Mouse (Mus musculus) mature B cell (primary cell): ENCODE data around the gene Gfpt1.
"Not testable (repeated sequence)": the region's sequence is repeated elsewhere in the genome, so short reads cannot be mapped to it uniquely, and the experiment has no call there.

Source experiments
- in situ Hi-C: fragments of 300-500 bp; cut with MboI; formaldehyde crosslinking; loops from 2 replicates; pipeline ENCODE4 v1.14.3; 2019

The Gfpt1 gene

DNA sequence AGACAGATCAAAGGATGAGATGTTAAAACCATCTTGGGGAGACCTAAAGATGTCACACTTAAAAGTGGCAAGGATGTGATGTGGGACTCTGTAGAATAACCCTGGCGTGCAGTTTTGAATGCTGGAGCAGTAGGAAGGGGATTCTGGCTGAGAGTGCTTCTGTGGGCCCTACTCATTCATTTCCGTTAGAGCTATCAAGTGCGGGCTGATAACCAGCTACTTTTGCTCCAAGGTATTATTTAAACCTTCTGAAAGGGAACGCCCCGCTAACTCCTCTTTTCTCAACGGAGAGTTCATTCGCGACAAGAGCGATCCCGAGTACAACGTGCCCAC lies 676 bp upstream of the Gfpt1 start:
- in situ Hi-C loops = no loop called here

- in situ Hi-C loops = no loop called here
Measured at GRCm38 (mm10) chr6:87043131-87043516, 478 bp downstream of the Gfpt1 start.

- in situ Hi-C loops = no loop called here
Measured at GRCm38 (mm10) chr6:87044895-87045294, 2.2 kb downstream of the Gfpt1 start.

- in situ Hi-C loops = no loop called here
Measured at GRCm38 (mm10) chr6:87045507-87045906, 2.9 kb downstream of the Gfpt1 start.

DNA sequence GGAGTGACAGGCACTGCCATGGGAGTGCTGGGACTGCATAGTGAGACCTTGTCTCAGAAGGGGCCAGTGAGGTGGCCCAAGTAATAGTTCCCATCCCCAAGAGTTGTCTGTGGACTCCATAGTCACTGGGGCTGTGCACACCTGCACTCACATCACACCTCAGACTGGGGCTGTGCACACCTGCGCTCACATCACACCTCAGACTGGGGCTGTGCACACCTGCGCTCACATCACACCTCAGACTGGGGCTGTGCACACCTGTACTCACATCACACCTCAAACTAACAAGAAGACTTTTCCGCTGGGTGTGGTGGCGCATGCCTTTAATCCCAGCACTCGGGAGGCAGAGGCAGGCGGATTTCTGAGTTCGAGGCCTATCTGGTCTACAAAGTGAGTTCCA lies 6.1 kb downstream of the Gfpt1 start:
- in situ Hi-C loops = not testable (repeated sequence)

DNA sequence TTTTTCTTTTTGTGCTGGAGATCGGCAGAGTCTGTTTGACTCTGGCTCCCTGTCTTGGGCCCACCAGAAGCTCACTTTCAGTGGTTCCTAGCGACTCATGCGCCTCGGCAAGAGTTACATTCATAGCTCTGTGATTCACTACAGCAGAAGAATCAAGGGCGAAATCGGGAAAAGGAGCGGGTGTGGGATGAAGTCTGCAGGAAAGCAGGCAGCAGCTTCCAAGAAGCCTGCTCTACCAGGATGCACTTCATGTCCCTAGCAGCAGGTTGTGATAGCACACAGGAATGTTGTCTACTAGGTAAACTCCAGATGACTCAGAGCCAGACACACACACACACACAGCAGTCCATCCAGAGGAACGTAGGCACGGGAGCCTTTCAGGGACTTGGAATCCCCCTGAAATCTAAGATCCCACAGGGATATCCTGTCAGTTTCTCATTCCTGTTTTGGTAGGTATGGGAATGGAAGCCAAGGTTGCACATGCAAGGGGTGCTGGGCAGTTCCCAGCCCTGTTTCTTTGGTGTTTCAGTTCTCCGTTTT lies 9.3 kb downstream of the Gfpt1 start:
- in situ Hi-C loops = no loop called here

GRCm38 (mm10) chr6:87054193-87054592 lies 11.5 kb downstream of the Gfpt1 start:
- in situ Hi-C loops = no loop called here

DNA sequence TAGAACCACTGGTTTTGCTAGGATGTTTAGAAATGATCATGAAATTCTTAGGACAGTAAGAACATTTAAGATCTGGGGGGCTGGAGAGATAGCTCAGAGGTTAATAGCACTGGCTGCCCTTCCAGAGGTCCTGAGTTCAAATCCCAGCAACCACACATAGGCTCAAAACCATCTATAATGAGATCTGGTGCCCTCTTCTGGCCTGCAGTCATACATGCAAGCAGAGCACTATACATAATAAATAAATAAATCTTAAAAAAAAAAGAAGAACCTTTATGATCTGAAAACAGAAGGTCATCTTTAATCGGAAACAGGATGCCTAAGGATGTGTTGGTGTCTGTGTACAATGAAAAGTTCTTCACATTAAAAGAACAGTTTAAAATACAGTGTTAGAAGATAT lies 17.1 kb downstream of the Gfpt1 start:
- in situ Hi-C loops = no loop called here

DNA sequence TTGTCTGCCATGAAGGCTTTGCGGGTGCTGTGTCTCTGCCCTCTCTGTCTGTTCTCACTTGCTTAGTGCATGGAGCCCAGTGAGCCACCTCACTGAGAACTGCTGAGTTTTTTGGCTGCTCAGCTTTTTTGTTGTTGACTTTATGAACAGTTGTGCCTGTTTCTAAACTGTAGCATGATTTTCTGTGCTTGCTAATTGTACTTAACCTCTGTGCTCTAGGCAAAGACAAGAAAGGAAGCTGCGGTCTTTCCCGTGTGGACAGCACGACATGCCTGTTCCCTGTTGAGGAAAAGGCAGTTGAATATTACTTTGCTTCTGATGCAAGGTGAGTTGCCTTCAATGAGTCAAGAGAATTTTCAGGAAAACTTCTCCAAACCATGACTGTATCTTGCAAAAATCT lies 20.9 kb downstream of the Gfpt1 start:
- in situ Hi-C loops = no loop called here

GRCm38 (mm10) chr6:87068209-87068608 lies 25.6 kb downstream of the Gfpt1 start:
- in situ Hi-C loops = no loop called here

DNA sequence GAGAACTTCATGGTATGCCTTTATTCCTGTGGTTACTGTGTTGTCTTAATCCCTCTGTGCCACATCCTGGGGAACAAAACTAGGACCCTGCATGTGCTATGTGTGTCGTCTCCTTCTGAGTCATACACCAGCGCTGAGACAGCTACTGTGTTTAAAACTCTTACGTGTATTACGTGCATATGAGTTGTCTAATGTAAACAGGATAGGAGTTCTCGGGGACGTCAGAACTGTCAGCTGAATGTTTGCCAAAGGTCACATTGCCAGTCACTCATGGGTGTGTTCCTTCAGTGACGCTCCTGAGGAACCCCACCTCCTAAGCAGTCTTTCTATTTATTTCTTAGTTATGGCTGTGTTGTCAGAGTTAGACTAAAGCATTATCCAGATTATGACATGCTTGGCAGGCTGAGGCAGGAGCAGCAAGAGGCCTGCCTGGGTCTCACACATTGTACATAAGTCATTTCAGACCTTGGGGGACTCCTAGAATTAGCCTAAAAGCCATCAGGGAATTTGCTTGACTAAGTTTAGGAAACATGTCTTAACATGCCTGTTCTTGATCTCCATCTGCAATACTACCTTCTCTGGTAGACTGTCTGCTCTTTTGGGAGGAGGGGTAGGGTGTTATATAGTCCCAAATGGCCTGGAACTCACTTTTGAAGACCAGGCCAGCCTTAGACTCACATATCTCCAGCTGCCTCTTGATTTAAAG lies 26.7 kb downstream of the Gfpt1 start:
- in situ Hi-C loops = no loop called here

DNA sequence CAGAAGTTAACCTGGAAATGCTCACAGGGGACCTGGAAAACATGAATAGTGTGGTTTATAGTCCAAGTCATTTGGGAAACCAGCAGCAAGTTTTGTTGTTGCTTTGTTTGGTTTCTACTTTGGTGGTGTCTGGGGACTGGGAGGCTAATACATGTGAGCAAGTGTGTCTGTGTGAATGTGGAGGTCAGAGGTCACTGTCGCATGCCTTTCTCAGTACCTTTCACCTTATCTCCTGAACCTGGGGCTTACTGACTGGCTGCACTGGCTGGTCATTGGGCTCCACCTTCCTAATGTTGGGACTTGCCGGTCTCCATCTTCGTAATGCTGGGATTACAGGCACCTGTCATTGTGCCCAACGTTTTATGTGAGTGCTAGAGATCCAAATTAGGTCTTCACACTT lies 28.0 kb downstream of the Gfpt1 start:
- in situ Hi-C loops = no loop called here

DNA sequence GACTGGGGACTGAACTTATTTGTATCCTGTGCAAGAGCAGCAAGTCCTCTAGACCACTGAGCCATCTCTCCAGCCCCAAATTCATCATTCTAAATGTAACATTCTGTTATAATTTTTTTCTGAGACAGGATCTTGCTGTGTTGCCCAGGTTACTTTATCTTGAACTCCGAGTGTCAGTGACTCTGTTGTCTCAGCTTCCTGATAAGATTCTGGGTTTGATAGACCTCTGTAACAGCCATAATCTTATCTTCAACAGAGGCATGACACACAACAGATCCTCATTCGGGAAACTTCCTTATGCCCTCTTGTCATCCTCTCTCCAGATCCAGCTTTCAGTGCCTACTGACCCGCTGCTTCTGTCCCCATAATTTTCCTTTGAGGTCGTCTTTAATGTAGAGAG lies 30.1 kb downstream of the Gfpt1 start:
- in situ Hi-C loops = no loop called here

GRCm38 (mm10) chr6:87075092-87075685 lies 32.5 kb downstream of the Gfpt1 start:
- in situ Hi-C loops = no loop called here

DNA sequence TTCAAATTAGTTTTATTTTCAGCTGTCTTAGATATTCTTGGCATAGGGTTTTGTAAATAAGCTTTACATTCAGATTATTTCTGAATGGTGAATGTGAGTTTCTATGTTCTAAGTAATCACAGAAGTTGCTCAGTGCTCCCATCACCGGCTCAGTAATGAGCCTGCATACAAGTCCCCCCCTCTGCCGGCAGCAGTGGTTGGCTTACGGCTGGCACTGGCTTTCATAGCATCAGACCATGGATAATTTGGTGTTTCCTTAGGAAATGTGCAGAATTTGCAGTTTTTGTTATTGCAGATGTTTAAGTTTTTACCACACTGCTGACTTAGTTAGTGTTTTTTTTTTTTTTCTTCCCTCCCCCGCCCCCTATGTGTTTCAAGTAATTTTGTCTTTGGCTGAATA lies 36.8 kb downstream of the Gfpt1 start:
- in situ Hi-C loops = no loop called here

DNA sequence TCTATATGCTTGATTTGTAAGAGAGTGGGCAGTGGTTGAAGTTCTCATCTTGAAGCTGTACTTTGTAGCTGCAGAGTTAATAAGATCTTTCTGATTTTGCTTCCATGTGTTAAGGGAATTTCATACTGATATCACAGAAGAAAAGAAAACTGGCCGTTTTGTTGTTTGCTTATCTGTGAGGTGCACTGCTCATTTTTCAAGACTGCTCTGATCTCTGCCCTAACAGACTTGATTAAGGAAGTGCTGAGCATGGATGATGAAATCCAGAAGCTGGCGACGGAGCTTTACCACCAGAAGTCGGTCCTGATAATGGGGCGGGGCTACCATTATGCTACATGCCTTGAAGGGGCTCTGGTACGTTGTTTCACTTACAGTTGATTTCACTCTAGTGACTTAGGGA lies 42.4 kb downstream of the Gfpt1 start:
- in situ Hi-C loops = no loop called here

- in situ Hi-C loops = no loop called here
Measured at GRCm38 (mm10) chr6:87088356-87088755, 45.7 kb downstream of the Gfpt1 start.

GRCm38 (mm10) chr6:87090877-87091276 lies 48.2 kb downstream of the Gfpt1 start:
- in situ Hi-C loops = no loop called here

- in situ Hi-C loops = no loop called here
Measured at GRCm38 (mm10) chr6:87092476-87092875, 49.8 kb downstream of the Gfpt1 start.

GRCm38 (mm10) chr6:87093631-87094030 lies 51.0 kb downstream of the Gfpt1 start:
- in situ Hi-C loops = not testable (repeated sequence)

DNA sequence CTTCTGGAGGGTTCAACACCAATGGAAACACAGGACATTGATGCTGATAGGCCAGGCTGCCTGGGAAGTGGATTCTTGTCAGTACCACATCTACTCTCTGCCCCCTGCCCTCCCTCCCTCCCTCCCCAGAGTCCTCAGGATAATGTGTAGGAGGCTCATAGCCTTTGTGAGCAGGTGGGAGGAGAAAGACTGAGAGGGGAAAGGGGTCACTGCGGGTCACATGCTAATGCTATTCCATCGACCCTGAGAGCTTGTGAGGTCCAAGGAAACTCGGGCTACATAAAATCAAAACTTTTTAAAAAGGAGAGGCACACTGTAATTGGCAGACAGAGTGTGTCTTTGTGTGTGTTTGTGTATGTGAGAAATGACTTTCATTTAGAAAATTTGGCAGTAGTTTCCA lies 56.6 kb downstream of the Gfpt1 start:
- in situ Hi-C loops = no loop called here

DNA sequence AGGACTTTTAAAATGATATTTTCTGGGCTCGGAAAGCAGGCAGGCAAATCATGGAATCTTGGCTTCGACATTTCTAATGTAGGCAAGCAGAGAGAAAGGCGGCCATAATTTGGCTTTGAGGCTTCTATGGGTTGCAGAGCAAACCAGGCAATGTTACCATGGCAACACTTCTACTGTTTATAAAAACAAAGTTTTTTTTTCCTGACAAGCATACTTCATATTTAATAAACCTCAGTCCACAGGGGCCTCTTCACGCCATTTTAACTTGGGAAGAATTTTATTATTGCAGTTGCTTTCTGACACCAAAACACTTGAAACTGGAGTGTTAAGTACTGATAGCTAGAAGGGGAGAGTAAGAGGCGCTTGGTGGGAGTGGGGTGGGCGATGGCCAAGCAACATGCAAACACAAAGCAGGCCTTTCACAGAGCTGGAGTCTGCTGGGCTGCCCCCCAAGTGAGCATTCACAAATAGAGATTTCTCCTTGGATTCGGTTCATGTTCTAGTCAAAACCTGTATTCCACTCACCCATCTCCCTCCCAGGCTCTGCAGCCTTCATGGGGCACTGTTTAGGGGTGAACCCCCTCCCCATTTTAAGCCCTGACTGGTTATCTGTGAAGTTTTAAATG lies 57.1 kb downstream of the Gfpt1 start:
- in situ Hi-C loops = loop anchor here (10.0 kb wide), 1 partner anchor 225 kb away; no protein-coding TSS in a partner anchor
